Mouse (Mus musculus) embryonic facial prominence, embryonic 15.5 days (tissue): ENCODE measurements around the gene Cog5. TPM values are rescaled to one million over a fixed set of nuclear protein-coding genes. Genes with fewer than 3 reads are reported as not detected.

Experiments
- ATAC-seq: fragments of 200-750 bp; cut with Nextera tagmentation; 2 replicates; pipeline ENCODE4 v1.8.0; 2017; ENCODE audit warnings: low read depth, moderate TSS enrichment; ENCODE audit not compliant: insufficient number of reproducible peaks, low FRiP score, low TSS enrichment
- H3K27ac ChIP-seq: fragments of 300-500 bp; sonication (generic); replicated peaks from 2 replicates; pipeline ENCODE4 v1.5.1; 2015; ENCODE audit warnings: mild to moderate bottlenecking, inconsistent platforms
- H3K27me3 ChIP-seq: fragments of 300-500 bp; sonication (generic); 2 replicates; pipeline ENCODE4 v1.6.1; 2015; ENCODE audit warnings: inconsistent platforms
- H3K36me3 ChIP-seq: fragments of 300-500 bp; sonication (generic); 2 replicates; pipeline ENCODE4 v1.6.1; 2015; ENCODE audit warnings: mild to moderate bottlenecking, inconsistent platforms
- H3K4me1 ChIP-seq: fragments of 300-500 bp; sonication (generic); 2 replicates; pipeline ENCODE4 v1.6.1; 2015; ENCODE audit warnings: inconsistent platforms
- H3K4me2 ChIP-seq: fragments of 300-500 bp; sonication (generic); replicated peaks from 2 replicates; pipeline ENCODE4 v1.6.1; 2015; ENCODE audit warnings: mild to moderate bottlenecking, inconsistent platforms
- H3K4me3 ChIP-seq: fragments of 300-500 bp; sonication (generic); replicated peaks from 2 replicates; pipeline ENCODE4 v1.5.1; 2015; ENCODE audit warnings: mild to moderate bottlenecking, inconsistent platforms
- H3K9ac ChIP-seq: fragments of 300-500 bp; sonication (generic); 2 replicates; pipeline ENCODE4 v1.6.1; 2015; ENCODE audit warnings: inconsistent platforms
- H3K9me3 ChIP-seq: fragments of 300-500 bp; sonication (generic); replicated peaks from 2 replicates; pipeline ENCODE4 v1.6.1; 2016; ENCODE audit warnings: inconsistent platforms
- WGBS: fragments of 180-500 bp; shearing (Covaris S2); methylation state at CpG from one replicate; pipeline ENCODE4 v1.1.7; 2015; 5-methylcytosine and 5-hydroxymethylcytosine counted together
- polyA plus RNA-seq: library from polyadenylated mRNA; unstranded; fragments of >200 nt; fragmentation: Nextera tagmentation; extraction: Ambion mirVana; gene quantifications from 2 replicates; pipeline ENCODE4 v1.2.1, GENCODE M21; 2015

Gene Cog5
- polyA plus RNA-seq, 1 experiment from 2014 or later = 27.6 TPM

- Histone ChIP-seq H3K36me3 (no peaks in the 10 kb centered on the region), H3K4me2 (peak overlapping the region; percentile 55), H3K4me3 (peak overlapping the region; percentile 95), H3K4me1 (peaks cover 7% of the 10 kb centered on the region), H3K27ac (peak overlapping the region; percentile 88), H3K27me3 (no peaks in the 10 kb centered on the region), H3K9me3 (no peaks in the 10 kb centered on the region), H3K9ac (peak overlapping the region; percentile 83)
- under 1% methylated on average over 29 of the region's 29 CpGs for WGBS
- ATAC-seq = peak; percentile 66
These were observed 352 bp downstream of the Cog5 start for GRCm38 (mm10) chr12:31654965-31655477.

DNA sequence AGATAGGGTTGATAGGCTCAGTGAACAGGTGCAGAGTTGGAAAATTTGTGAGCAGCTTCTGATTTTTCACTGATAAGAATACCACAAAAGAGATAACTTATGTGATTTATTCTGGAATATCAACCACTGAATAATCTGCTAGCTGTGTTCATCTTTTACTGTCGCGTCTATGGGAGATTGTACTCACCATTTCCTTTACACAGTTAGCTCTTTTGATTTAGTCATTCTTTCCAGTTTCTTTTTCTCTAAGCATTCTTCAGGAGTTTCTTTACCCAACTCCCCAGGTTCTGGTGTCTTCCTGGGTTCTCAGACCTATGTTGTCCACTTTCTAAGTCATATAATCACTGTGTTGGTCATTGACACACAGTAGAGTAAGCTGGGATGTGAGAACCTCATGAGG lies 2.2 kb downstream of the Cog5 start:
- 95% methylated on average over 2 of the region's 2 CpGs for WGBS
- Histone ChIP-seq H3K27me3 (no peaks in the 10 kb centered on the region), H3K9ac (no peak overlapping the region), H3K4me1 (peaks cover 7% of the 10 kb centered on the region), H3K4me3 (no peak overlapping the region), H3K36me3 (0 out of 2 replicates have a peak, but pooled peaks cover under 1% of the 10 kb centered on the region), H3K4me2 (no peak overlapping the region), H3K9me3 (no peaks in the 10 kb centered on the region), H3K27ac (no peak overlapping the region)
- ATAC-seq = no peak

GRCm38 (mm10) chr12:31665999-31666398 lies 11.3 kb downstream of the Cog5 start:
- H3K4me1 ChIP-seq = no peaks in the 10 kb centered on the region
- no peak overlapping the region for H3K4me2 ChIP-seq
- H3K9ac ChIP-seq = no peak overlapping the region
- no peak overlapping the region for H3K27ac ChIP-seq
- WGBS = 62% methylated on average over 6 of the region's 6 CpGs
- no peaks in the 10 kb centered on the region for H3K9me3 ChIP-seq
- ATAC-seq = no peak
- no peaks in the 10 kb centered on the region for H3K27me3 ChIP-seq
- no peak overlapping the region for H3K4me3 ChIP-seq
- H3K36me3 ChIP-seq = peaks cover 33% of the 10 kb centered on the region

DNA sequence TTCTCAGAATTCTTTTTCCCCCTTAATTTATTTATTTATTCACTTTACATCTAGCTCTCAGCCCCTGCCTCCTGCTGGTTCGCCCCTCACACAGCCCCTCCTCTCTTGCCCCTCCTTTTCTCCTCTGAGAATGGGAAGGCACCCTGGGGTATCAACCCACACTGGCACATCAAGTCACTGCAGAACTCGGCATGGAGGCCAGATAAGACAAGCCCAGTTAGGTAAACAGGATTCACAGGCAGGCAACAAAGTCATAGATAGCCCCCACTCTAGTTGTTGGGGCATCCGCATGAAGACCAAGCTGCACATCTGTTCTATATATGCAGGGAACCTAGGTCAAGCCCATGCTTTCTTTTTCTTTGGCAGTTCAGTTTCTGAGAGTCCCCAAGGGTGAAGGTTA lies 12.5 kb downstream of the Cog5 start:
- H3K4me3 ChIP-seq = no peak overlapping the region
- 61% methylated on average over 3 of the region's 3 CpGs for WGBS
- ATAC-seq = no peak
- H3K27me3 ChIP-seq = no peaks in the 10 kb centered on the region
- H3K4me2 ChIP-seq = no peak overlapping the region
- no peak overlapping the region for H3K9ac ChIP-seq
- H3K36me3 ChIP-seq = peaks cover 32% of the 10 kb centered on the region
- H3K27ac ChIP-seq = no peak overlapping the region
- H3K4me1 ChIP-seq = no peaks in the 10 kb centered on the region
- H3K9me3 ChIP-seq = no peaks in the 10 kb centered on the region

DNA sequence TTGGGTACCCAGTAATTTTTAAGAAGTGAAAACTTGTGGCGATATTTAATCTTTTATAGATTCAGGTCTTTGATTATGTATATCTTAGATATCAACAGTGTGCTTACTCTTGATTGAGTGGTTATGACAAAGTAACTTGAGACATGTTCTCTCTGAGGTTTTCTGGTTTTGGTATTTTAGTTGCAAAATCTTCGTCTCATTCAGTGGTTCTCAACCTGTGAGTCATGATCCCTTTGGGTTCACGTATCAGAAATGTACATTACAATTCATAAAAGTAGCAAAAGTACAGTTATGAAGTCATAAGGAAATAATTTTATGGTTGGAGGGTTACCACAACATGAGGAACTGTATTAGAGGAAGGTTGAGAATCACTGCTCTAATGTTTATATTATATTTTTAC lies 32.0 kb downstream of the Cog5 start:
- Histone ChIP-seq H3K27me3 (no peaks in the 10 kb centered on the region), H3K27ac (no peak overlapping the region), H3K4me3 (no peak overlapping the region), H3K9ac (no peak overlapping the region), H3K4me2 (no peak overlapping the region), H3K36me3 (peaks cover 5% of the 10 kb centered on the region; the same call in 1 of the 2 replicates), H3K9me3 (no peaks in the 10 kb centered on the region), H3K4me1 (no peaks in the 10 kb centered on the region)
- 75% methylated on average over 3 of the region's 3 CpGs for WGBS
- ATAC-seq = no peak

DNA sequence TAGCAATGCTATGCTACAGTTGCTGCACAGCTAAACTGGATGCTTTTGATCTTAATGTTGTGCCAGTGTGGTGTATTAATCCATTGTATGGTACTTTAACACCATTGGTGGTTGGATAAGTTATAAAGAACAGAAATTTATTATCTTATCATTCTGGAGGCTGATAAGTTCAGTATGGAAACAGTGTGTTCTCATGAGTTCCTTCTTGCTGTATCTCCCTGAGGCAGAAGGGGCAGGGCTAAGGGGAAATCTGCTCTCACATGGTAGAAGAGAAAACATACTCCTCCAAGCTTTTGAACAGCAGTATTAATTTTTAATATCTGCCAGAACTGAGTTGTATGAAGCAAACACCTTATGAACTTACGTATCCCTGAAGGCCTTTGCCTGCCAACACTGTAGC lies 38.6 kb downstream of the Cog5 start:
- H3K36me3 ChIP-seq = 0 out of 2 replicates have a peak, but pooled peaks cover 9% of the 10 kb centered on the region
- ATAC-seq = no peak
- H3K4me2 ChIP-seq = no peak overlapping the region
- H3K27me3 ChIP-seq = no peaks in the 10 kb centered on the region
- WGBS = 78% methylated on average over 1 of the region's 1 CpGs
- H3K4me3 ChIP-seq = no peak overlapping the region
- H3K27ac ChIP-seq = no peak overlapping the region
- H3K4me1 ChIP-seq = no peaks in the 10 kb centered on the region
- 0 out of 2 replicates have a peak, but pooled peaks cover 3% of the 10 kb centered on the region for H3K9me3 ChIP-seq
- H3K9ac ChIP-seq = no peak overlapping the region

- WGBS = 45% methylated on average over 5 of the region's 5 CpGs
- Histone ChIP-seq H3K4me3 (no peak overlapping the region), H3K9me3 (0 out of 2 replicates have a peak, but pooled peaks cover 3% of the 10 kb centered on the region), H3K4me1 (peaks cover 3% of the 10 kb centered on the region; the same call in 1 of the 2 replicates), H3K36me3 (0 out of 2 replicates have a peak, but pooled peaks cover 5% of the 10 kb centered on the region), H3K4me2 (no peak overlapping the region), H3K9ac (no peak overlapping the region), H3K27me3 (no peaks in the 10 kb centered on the region), H3K27ac (no peak overlapping the region)
- no peak for ATAC-seq
These were observed 46.1 kb downstream of the Cog5 start for GRCm38 (mm10) chr12:31700623-31701347.

- peaks cover 3% of the 10 kb centered on the region; the same call in 1 of the 2 replicates for H3K4me1 ChIP-seq
- H3K27me3 ChIP-seq = no peaks in the 10 kb centered on the region
- 41% methylated on average over 5 of the region's 5 CpGs for WGBS
- no peak overlapping the region for H3K9ac ChIP-seq
- H3K4me2 ChIP-seq = no peak overlapping the region
- 0 out of 2 replicates have a peak, but pooled peaks cover 3% of the 10 kb centered on the region for H3K9me3 ChIP-seq
- H3K36me3 ChIP-seq = 0 out of 2 replicates have a peak, but pooled peaks cover 5% of the 10 kb centered on the region
- ATAC-seq = no peak
- H3K27ac ChIP-seq = no peak overlapping the region
- H3K4me3 ChIP-seq = no peak overlapping the region
These were observed 46.7 kb downstream of the Cog5 start for GRCm38 (mm10) chr12:31701411-31701810.

DNA sequence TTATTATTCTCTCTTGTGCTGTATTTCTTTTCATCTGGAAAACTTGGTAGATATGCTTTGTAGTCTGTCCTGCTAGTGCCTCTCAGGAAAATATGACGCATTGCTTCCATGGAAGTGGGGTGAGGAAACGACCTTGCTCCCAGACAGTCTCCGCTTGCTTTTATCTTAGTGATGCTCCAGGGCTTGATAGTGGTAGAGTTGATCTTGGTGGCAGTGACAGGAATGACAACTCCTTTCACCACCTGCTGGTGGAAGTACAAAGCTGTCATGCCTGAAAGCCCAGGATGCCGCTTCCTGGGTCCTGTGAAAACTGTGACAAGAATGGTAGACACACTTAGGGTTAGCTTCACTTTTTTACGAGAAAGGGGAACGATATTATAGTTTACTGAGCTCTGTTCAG lies 49.2 kb downstream of the Cog5 start:
- WGBS = 79% methylated on average over 6 of the region's 6 CpGs
- H3K4me2 ChIP-seq = no peak overlapping the region
- no peak overlapping the region for H3K9ac ChIP-seq
- H3K36me3 ChIP-seq = no peaks in the 10 kb centered on the region
- H3K9me3 ChIP-seq = no peaks in the 10 kb centered on the region
- H3K27me3 ChIP-seq = no peaks in the 10 kb centered on the region
- no peak overlapping the region for H3K4me3 ChIP-seq
- H3K27ac ChIP-seq = no peak overlapping the region
- no peak for ATAC-seq
- H3K4me1 ChIP-seq = peaks cover 3% of the 10 kb centered on the region; the same call in 1 of the 2 replicates

GRCm38 (mm10) chr12:31706168-31706567 lies 51.5 kb downstream of the Cog5 start:
- 33% methylated on average over 2 of the region's 2 CpGs for WGBS
- no peaks in the 10 kb centered on the region for H3K9me3 ChIP-seq
- H3K27ac ChIP-seq = no peak overlapping the region
- no peak for ATAC-seq
- no peak overlapping the region for H3K4me3 ChIP-seq
- H3K36me3 ChIP-seq = no peaks in the 10 kb centered on the region
- H3K9ac ChIP-seq = no peak overlapping the region
- H3K27me3 ChIP-seq = no peaks in the 10 kb centered on the region
- H3K4me2 ChIP-seq = no peak overlapping the region
- no peaks in the 10 kb centered on the region for H3K4me1 ChIP-seq

DNA sequence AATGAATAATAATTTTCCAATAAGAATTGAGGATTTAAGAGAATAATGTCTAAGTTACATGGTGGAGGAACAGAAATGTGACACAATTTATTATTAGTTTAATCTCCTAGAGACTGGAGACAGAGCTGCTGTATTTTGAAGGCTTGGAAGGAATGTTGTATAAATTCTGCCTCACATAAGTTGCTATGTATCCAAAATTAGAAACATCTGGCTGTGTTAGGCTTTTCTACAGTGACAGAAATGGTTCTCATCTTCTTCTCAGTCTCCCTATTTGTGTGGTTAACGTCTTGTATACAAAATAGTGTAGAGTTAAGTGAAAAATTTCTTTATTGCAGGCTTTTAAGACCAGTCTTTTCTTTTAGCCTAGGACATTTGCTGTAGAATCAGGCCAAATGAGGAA lies 52.9 kb downstream of the Cog5 start:
- no peaks in the 10 kb centered on the region for H3K27me3 ChIP-seq
- no peaks in the 10 kb centered on the region for H3K9me3 ChIP-seq
- no peaks in the 10 kb centered on the region for H3K36me3 ChIP-seq
- WGBS = 20% methylated on average over 1 of the region's 1 CpGs
- H3K4me2 ChIP-seq = no peak overlapping the region
- no peak for ATAC-seq
- H3K9ac ChIP-seq = no peak overlapping the region
- no peak overlapping the region for H3K4me3 ChIP-seq
- no peaks in the 10 kb centered on the region for H3K4me1 ChIP-seq
- 0 out of 2 replicates have a peak overlapping the region, but pooled peaks have one; percentile 22 for H3K27ac ChIP-seq
